Mouse (Mus musculus) kidney, postnatal 0 days (tissue): ENCODE measurements around the gene Tfcp2. TPM values are rescaled to one million over a fixed set of nuclear protein-coding genes. Genes with fewer than 3 reads are reported as not detected.
A peak's percentile ranks its signal among the peaks of the same experiment; 100 is the strongest.
"Not testable (repeated sequence)": the region's sequence is repeated elsewhere in the genome, so short reads cannot be mapped to it uniquely, and the experiment has no call there.

Source experiments
- ATAC-seq: fragments of 200-750 bp; cut with Nextera tagmentation; replicated peaks from 2 replicates; pipeline ENCODE4 v1.8.0; 2017; ENCODE audit warnings: low read depth, moderate number of reproducible peaks, moderate TSS enrichment, moderate library complexity; ENCODE audit not compliant: low FRiP score
- DNase-seq: peaks from one replicate; pipeline ENCODE4 v3.0.0-alpha.2; 2016; ENCODE audit warnings: low spot score
- H3K27ac ChIP-seq: fragments of 300-500 bp; sonication (generic); 2 replicates; pipeline ENCODE4 v1.5.1; 2014; ENCODE audit warnings: mild to moderate bottlenecking
- H3K27me3 ChIP-seq: fragments of 300-500 bp; sonication (generic); 2 replicates; pipeline ENCODE4 v1.6.1; 2014; ENCODE audit warnings: low read length, mixed read lengths; ENCODE audit not compliant: insufficient read depth
- H3K36me3 ChIP-seq: fragments of 300-500 bp; sonication (generic); 2 replicates; pipeline ENCODE4 v1.6.1; 2014; ENCODE audit warnings: low read length, mixed read lengths; ENCODE audit not compliant: insufficient read depth
- H3K4me1 ChIP-seq: fragments of 300-500 bp; sonication (generic); replicated peaks from 2 replicates; pipeline ENCODE4 v1.6.1; 2014; ENCODE audit warnings: antibody characterized with exemption, low read length, mixed read lengths; ENCODE audit not compliant: insufficient read depth
- H3K4me2 ChIP-seq: fragments of 300-500 bp; sonication (generic); 2 replicates; pipeline ENCODE4 v1.6.1; 2014; ENCODE audit warnings: mild to moderate bottlenecking, low read length, moderate library complexity, mixed read lengths
- H3K4me3 ChIP-seq: fragments of 300-500 bp; sonication (generic); replicated peaks from 2 replicates; pipeline ENCODE4 v1.5.1; 2014; ENCODE audit warnings: low read depth, low read length
- H3K9ac ChIP-seq: fragments of 300-500 bp; sonication (generic); 2 replicates; pipeline ENCODE4 v1.6.1; 2014; ENCODE audit warnings: low read depth, low read length
- H3K9me3 ChIP-seq: fragments of 300-500 bp; sonication (generic); replicated peaks from 2 replicates; pipeline ENCODE4 v1.6.1; 2016; ENCODE audit warnings: low read length, inconsistent platforms, mixed read lengths
- CTCF ChIP-seq: IDR thresholded peaks from 2 replicates; pipeline ENCODE4 v1.5.1; 2016; ENCODE audit warnings: antibody characterized with exemption, low read depth, mild to moderate bottlenecking, moderate library complexity
- WGBS: fragments of 180-500 bp; shearing (Covaris S2); extraction: QIAGEN DNeasy Blood & Tissue Kit; methylation state at CpG from one replicate; pipeline ENCODE4 v1.1.7; 2014; 5-methylcytosine and 5-hydroxymethylcytosine counted together
- polyA plus RNA-seq: library from polyadenylated mRNA; unstranded; fragments of >200 nt; fragmentation: Nextera tagmentation; extraction: Ambion mirVana; gene quantifications from 2 replicates; pipeline ENCODE4 v1.2.1, GENCODE M21; 2015

Gene Tfcp2
- polyA plus RNA-seq, 1 experiment from 2014 or later: 29.1 TPM

DNA sequence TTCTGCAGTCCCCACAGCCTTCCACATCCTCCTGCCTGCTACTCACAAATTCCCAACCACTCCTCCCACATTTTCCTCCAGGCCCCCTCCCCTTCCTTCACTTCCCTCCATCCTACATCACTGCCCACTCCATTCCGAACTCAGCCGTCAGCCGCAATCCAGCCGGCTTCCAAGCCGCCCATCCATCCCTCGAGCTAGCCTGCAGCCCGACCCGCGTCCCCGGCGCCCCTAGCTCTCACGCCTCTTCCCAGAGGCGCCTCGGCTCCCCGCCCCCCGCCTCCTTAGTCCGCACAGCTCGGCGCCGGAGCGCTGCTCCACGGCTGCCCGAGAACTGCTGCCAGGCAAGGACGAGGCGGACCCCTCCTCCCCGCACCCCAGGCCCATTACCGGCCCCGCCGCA is 57.2 kb downstream of the Tfcp2 start:
- ATAC-seq (peak; percentile 57), DNase-seq (peak; percentile 89)
- Histone ChIP-seq H3K4me1 (peaks cover 25% of the 10 kb centered on the region; the same call in 1 of the 2 replicates), H3K4me3 (peak overlapping the region; percentile 88), H3K9me3 (no peaks in the 10 kb centered on the region), H3K9ac (peak overlapping the region; percentile 89), H3K27me3 (no peaks in the 10 kb centered on the region), H3K4me2 (peak overlapping the region; percentile 98), H3K27ac (peak overlapping the region; percentile 90), H3K36me3 (no peaks in the 10 kb centered on the region)
- whole genome bisulfite sequencing: 1% methylated on average over 28 of the region's 29 CpGs
- no peak for TF ChIP-seq CTCF

- ATAC-seq (no peak), DNase-seq (peak; percentile 59)
- Histone ChIP-seq H3K36me3 (0 out of 2 replicates have a peak, but pooled peaks cover 9% of the 10 kb centered on the region), H3K4me3 (no peak overlapping the region), H3K4me1 (peaks cover 28% of the 10 kb centered on the region; the same call in 1 of the 2 replicates), H3K4me2 (no peak overlapping the region), H3K9ac (no peak overlapping the region), H3K9me3 (no peaks in the 10 kb centered on the region), H3K27me3 (no peaks in the 10 kb centered on the region), H3K27ac (no peak overlapping the region)
- TF ChIP-seq CTCF: no peak
- 63% methylated on average over 9 of the region's 9 CpGs for WGBS
These were observed 59.8 kb downstream of the Tfcp2 start for GRCm38 (mm10) chr15:100491966-100492365.

GRCm38 (mm10) chr15:100489263-100489662 is 62.5 kb downstream of the Tfcp2 start:
- Histone ChIP-seq H3K27me3 (no peaks in the 10 kb centered on the region), H3K4me3 (no peak overlapping the region), H3K4me2 (peak overlapping the region; percentile 2; the same call in 1 of the 2 replicates), H3K36me3 (peaks cover 24% of the 10 kb centered on the region; the same call in 1 of the 2 replicates), H3K9me3 (no peaks in the 10 kb centered on the region), H3K9ac (peak overlapping the region; percentile 19; the same call in 1 of the 2 replicates), H3K4me1 (peaks cover 34% of the 10 kb centered on the region; the same call in 1 of the 2 replicates), H3K27ac (peak overlapping the region; percentile 70)
- 39% methylated on average over 15 of the region's 15 CpGs for WGBS
- ATAC-seq: 0 out of 2 replicates have a peak, but pooled peaks have one; percentile 49
- DNase-seq: peak; percentile 69
- no peak for TF ChIP-seq CTCF

- peaks cover 31% of the 10 kb centered on the region for H3K36me3 ChIP-seq
- not testable (repeated sequence) for H3K9ac ChIP-seq, H3K4me3 ChIP-seq, H3K9me3 ChIP-seq, H3K4me2 ChIP-seq, ATAC-seq, DNase-seq, H3K27me3 ChIP-seq, H3K27ac ChIP-seq
- 87% methylated on average over 1 of the region's 1 CpGs for WGBS
- H3K4me1 ChIP-seq: peaks cover 24% of the 10 kb centered on the region; the same call in 1 of the 2 replicates
These were observed 63.5 kb downstream of the Tfcp2 start for GRCm38 (mm10) chr15:100488297-100488696.

GRCm38 (mm10) chr15:100487050-100487449 is 64.8 kb downstream of the Tfcp2 start:
- Histone ChIP-seq H3K4me2 (no peak overlapping the region), H3K9ac (no peak overlapping the region), H3K36me3 (peaks cover 42% of the 10 kb centered on the region), H3K4me3 (no peak overlapping the region), H3K27me3 (no peaks in the 10 kb centered on the region), H3K9me3 (no peaks in the 10 kb centered on the region), H3K4me1 (peaks cover 17% of the 10 kb centered on the region; the same call in 1 of the 2 replicates), H3K27ac (0 out of 2 replicates have a peak overlapping the region, but pooled peaks have one; percentile 11)
- no peak for ATAC-seq
- TF ChIP-seq CTCF: no peak
- 77% methylated on average over 2 of the region's 2 CpGs for WGBS
- DNase-seq: no peak

DNA sequence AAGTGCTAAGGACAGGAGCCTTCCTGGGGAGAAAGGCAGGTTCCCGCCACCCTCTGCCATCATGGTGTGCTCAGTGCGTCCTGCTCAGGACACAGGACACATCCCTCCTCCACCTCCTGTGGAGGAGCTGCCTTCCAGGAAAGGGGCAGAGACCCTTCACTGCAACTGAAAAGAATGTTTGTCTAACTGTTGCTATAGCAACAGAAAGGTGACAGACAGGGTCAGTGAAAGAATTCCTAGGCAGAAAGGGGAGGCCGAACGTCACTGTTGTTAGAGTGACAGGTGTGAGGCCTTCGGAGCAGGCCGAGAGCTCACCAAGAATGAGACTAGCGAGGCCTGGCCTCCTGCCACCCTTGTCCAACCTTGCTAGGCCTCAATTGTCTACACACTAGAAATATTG is 65.4 kb downstream of the Tfcp2 start:
- 35% methylated on average over 7 of the region's 7 CpGs for WGBS
- no peak for TF ChIP-seq CTCF
- Histone ChIP-seq H3K27ac (0 out of 2 replicates have a peak overlapping the region, but pooled peaks have one; percentile 11), H3K4me2 (no peak overlapping the region), H3K4me3 (no peak overlapping the region), H3K9me3 (no peaks in the 10 kb centered on the region), H3K4me1 (0 out of 2 replicates have a peak, but pooled peaks cover 11% of the 10 kb centered on the region), H3K27me3 (no peaks in the 10 kb centered on the region), H3K9ac (no peak overlapping the region), H3K36me3 (peaks cover 48% of the 10 kb centered on the region)
- DNase-seq (peak; percentile 82), ATAC-seq (no peak)
